Mouse (Mus musculus) thymus, postnatal 10 days (tissue): ENCODE measurements around the gene Neurog1.

Experiments used
- DNase-seq, 2 experiments: peaks; one replicate each; pipeline ENCODE4 v3.0.0; 2021; ENCODE audit warnings: low spot score in 2 of 2

Gene Neurog1

GRCm38 (mm10) chr13:56219254-56219653 is 32.7 kb downstream of the Neurog1 start:
- peak in 1 of 2 experiments; percentile 41 for DNase-seq

GRCm38 (mm10) chr13:56216090-56216489 is 35.9 kb downstream of the Neurog1 start:
- DNase-seq, result no peak

GRCm38 (mm10) chr13:56214633-56215032 is 37.3 kb downstream of the Neurog1 start:
- no peak for DNase-seq

- no peak for DNase-seq
Measured at GRCm38 (mm10) chr13:56209067-56209411, 42.9 kb downstream of the Neurog1 start.

GRCm38 (mm10) chr13:56208225-56209066 is 43.5 kb downstream of the Neurog1 start:
- DNase-seq, result no peak
